Mouse (Mus musculus) midbrain, embryonic 11.5 days (tissue): Measurements from ENCODE around the gene Cfap97d1. TPM values are rescaled to one million over a fixed set of nuclear protein-coding genes. Genes with fewer than 3 reads are reported as not detected.

ENCODE experiments used
- ATAC-seq: fragments of 200-750 bp; cut with Nextera tagmentation; 2 replicates; pipeline ENCODE4 v1.8.0; 2017; ENCODE audit warnings: moderate TSS enrichment, moderate library complexity; ENCODE audit not compliant: low FRiP score
- DNase-seq: peaks from one replicate; pipeline ENCODE4 v3.0.0; 2015; ENCODE audit warnings: low spot score; ENCODE audit errors: missing footprints
- H3K27ac ChIP-seq: fragments of 300-500 bp; sonication (generic); 2 replicates; pipeline ENCODE4 v1.5.1; 2014; ENCODE audit warnings: low read depth, low read length
- H3K27me3 ChIP-seq: fragments of 300-500 bp; sonication (generic); 2 replicates; pipeline ENCODE4 v1.6.1; 2014; ENCODE audit warnings: mild to moderate bottlenecking, low read length, moderate library complexity, mixed read lengths; ENCODE audit not compliant: control insufficient read depth, insufficient read depth
- H3K36me3 ChIP-seq: fragments of 300-500 bp; sonication (generic); 2 replicates; pipeline ENCODE4 v1.6.1; 2014; ENCODE audit warnings: mild to moderate bottlenecking, low read length, moderate library complexity, mixed read lengths; ENCODE audit not compliant: control insufficient read depth, insufficient read depth
- H3K4me1 ChIP-seq: fragments of 300-500 bp; sonication (generic); 2 replicates; pipeline ENCODE4 v1.6.1; 2014; ENCODE audit warnings: low read length; ENCODE audit not compliant: control insufficient read depth, insufficient read depth
- H3K4me2 ChIP-seq: fragments of 300-500 bp; sonication (generic); 2 replicates; pipeline ENCODE4 v1.6.1; 2014; ENCODE audit warnings: mild to moderate bottlenecking, moderate library complexity
- H3K4me3 ChIP-seq: fragments of 300-500 bp; sonication (generic); 2 replicates; pipeline ENCODE4 v1.5.1; 2014; ENCODE audit warnings: low read depth, low read length
- H3K9ac ChIP-seq: fragments of 300-500 bp; sonication (generic); 2 replicates; pipeline ENCODE4 v1.6.1; 2014; ENCODE audit warnings: low read length
- H3K9me3 ChIP-seq: fragments of 300-500 bp; sonication (generic); 2 replicates; pipeline ENCODE4 v1.6.1; 2016; ENCODE audit warnings: low read length; ENCODE audit not compliant: control insufficient read depth
- WGBS: fragments of 180-500 bp; shearing (Covaris S2); extraction: QIAGEN DNeasy Blood & Tissue Kit; methylation state at CpG from one replicate; pipeline ENCODE4 v1.1.7; 2014; 5-methylcytosine and 5-hydroxymethylcytosine counted together
- polyA plus RNA-seq: library from polyadenylated mRNA; unstranded; fragments of >200 nt; fragmentation: Nextera tagmentation; extraction: Ambion mirVana; gene quantifications from 2 replicates; pipeline ENCODE4 v1.2.1, GENCODE M21; 2014

Cfap97d1 gene
- polyA plus RNA-seq, 1 experiment from 2014 or later: not detected

DNA sequence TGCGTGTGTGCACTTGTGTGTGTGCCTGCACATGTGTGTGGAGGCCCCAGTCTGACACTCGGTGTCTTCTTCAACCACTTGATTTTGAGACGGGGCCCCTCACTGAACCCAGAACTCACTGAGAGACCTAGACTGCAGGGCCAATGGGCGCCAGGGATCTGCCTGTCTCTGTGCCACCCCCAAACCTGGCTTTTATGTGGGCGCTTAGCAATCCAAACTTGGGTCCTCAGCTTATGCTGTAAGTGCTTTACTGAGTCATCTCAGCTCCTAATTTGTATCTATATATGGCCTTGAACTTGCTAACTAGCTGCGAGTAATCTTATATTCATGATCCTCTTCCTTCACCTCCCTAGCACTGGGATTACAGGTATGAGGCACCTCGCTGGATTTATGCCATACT is 8.3 kb downstream of the Cfap97d1 start:
- Histone ChIP-seq H3K4me3 (no peak overlapping the region), H3K4me1 (no peaks in the 10 kb centered on the region), H3K27me3 (no peaks in the 10 kb centered on the region), H3K9me3 (no peaks in the 10 kb centered on the region), H3K4me2 (no peak overlapping the region), H3K36me3 (no peaks in the 10 kb centered on the region), H3K27ac (no peak overlapping the region), H3K9ac (no peak overlapping the region)
- ATAC-seq (no peak), DNase-seq (no peak)
- WGBS: 84% methylated on average over 7 of the region's 7 CpGs

DNA sequence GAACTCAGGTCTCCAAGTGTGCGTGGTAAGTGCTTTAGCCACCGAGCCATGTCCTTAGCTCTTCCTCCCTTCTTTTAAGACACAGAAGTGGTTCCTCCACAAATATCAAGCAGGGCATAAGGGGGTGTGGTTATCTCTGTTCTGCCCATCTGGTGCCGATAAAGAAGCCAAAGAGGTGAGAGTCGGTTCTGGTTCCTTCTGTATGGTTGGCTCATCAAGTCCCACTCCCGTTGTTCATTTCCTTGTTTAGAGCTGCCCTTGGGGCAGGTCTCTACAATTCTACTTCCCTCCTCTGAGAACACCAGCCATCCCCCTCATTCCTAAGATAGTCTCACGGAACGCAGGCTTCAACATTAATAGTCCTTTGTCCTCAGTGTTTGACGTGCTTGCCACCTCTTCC is 10.0 kb downstream of the Cfap97d1 start:
- no peaks in the 10 kb centered on the region for H3K9me3 ChIP-seq
- DNase-seq (no peak), ATAC-seq (no peak)
- H3K9ac ChIP-seq: no peak overlapping the region
- no peak overlapping the region for H3K4me2 ChIP-seq
- no peaks in the 10 kb centered on the region for H3K4me1 ChIP-seq
- no peaks in the 10 kb centered on the region for H3K27me3 ChIP-seq
- no peaks in the 10 kb centered on the region for H3K36me3 ChIP-seq
- H3K4me3 ChIP-seq: no peak overlapping the region
- 90% methylated on average over 8 of the region's 8 CpGs for WGBS
- no peak overlapping the region for H3K27ac ChIP-seq

DNA sequence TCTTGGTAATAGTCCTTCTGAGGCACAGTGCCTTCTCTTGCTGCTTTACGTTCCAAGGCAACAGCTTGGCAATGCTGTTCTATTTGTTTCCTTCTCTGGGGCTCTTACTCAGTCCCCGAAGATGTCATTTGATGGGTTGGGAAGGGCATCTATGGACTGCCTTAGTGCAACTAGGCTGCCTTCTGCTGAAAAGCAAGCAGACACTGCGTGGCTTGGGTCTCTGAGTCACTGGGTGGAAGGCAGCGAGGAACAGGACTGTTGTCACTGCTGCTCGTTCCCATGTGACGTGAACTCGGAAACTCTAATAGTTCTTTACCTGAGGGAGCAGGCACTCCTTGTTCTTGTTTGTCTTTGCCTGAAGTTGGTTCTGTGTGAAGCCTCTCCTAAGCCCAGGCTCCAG is 11.9 kb downstream of the Cfap97d1 start:
- ATAC-seq: no peak
- H3K4me1 ChIP-seq: no peaks in the 10 kb centered on the region
- no peaks in the 10 kb centered on the region for H3K9me3 ChIP-seq
- peaks cover 3% of the 10 kb centered on the region; the same call in 1 of the 2 replicates for H3K36me3 ChIP-seq
- H3K4me2 ChIP-seq: no peak overlapping the region
- no peak for DNase-seq
- WGBS: 96% methylated on average over 7 of the region's 7 CpGs
- H3K4me3 ChIP-seq: no peak overlapping the region
- H3K27me3 ChIP-seq: no peaks in the 10 kb centered on the region
- no peak overlapping the region for H3K9ac ChIP-seq
- H3K27ac ChIP-seq: no peak overlapping the region

DNA sequence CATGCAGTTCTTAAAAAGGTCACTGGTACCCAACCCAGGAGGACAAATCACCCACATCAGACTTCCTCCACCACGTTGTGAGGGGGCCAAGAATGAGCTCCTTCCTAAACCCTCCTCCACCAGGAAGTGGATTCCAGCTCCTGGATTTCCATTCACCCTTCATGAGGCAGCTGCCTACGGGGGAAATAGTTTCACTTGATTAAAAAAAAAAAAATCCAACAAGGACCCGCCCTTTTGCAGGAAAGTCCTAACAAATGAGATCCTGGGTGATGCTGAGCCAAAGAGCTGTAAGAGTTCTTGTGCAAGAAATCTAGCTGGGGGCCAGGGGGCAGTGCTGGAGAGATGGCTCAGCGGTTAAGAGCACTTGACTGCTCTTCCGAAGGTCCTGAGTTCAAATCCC is 14.2 kb downstream of the Cfap97d1 start:
- Histone ChIP-seq H3K27ac (no peak overlapping the region), H3K4me3 (no peak overlapping the region), H3K9me3 (no peaks in the 10 kb centered on the region), H3K4me2 (no peak overlapping the region), H3K9ac (no peak overlapping the region), H3K36me3 (peaks cover 3% of the 10 kb centered on the region; the same call in 1 of the 2 replicates), H3K27me3 (no peaks in the 10 kb centered on the region), H3K4me1 (no peaks in the 10 kb centered on the region)
- DNase-seq (no peak), ATAC-seq (no peak)
- WGBS: 66% methylated on average over 5 of the region's 5 CpGs

DNA sequence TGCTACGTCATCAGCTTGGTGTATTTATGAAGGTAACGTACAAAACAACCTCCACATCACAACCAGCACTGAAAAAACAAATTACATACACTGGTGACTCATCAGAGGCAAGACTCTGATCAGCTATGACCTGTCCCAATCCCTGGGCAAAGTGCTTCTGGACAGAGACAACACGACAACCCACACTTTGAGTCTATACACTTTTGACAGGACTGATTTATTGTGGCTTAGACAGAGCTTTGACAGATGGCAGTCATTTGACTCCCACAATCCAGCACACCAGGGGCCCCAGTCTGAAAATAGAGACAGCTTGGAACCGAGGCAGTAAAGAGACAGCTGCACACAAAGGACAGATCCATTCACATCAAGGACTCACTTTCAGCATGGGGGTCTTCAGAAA is 15.4 kb downstream of the Cfap97d1 start:
- Histone ChIP-seq H3K9me3 (no peaks in the 10 kb centered on the region), H3K4me1 (no peaks in the 10 kb centered on the region), H3K4me3 (no peak overlapping the region), H3K27me3 (no peaks in the 10 kb centered on the region), H3K27ac (no peak overlapping the region), H3K36me3 (peaks cover 5% of the 10 kb centered on the region), H3K4me2 (no peak overlapping the region), H3K9ac (no peak overlapping the region)
- no peak for ATAC-seq
- DNase-seq: no peak
- WGBS: 65% methylated on average over 4 of the region's 4 CpGs

DNA sequence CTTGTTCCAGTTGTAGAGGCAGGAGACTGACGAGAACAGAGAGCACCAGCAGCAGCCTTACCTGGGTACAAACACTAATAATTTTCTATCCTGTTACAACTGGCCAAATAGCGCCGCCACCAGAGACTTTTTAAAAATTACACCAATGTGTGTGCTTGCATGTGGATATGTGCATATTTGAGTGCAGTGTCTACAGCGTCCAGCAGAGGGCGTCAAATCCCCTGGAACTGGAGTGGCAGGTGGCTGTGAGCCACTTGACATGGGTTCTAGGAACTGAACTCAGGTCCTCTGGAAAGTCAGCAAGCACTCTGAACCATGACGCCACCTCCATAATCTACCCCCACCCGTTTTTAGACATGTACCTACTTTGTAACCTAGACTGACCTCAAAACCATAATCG is 20.2 kb downstream of the Cfap97d1 start:
- no peaks in the 10 kb centered on the region for H3K27me3 ChIP-seq
- no peaks in the 10 kb centered on the region for H3K9me3 ChIP-seq
- ATAC-seq (no peak), DNase-seq (no peak)
- H3K4me2 ChIP-seq: no peak overlapping the region
- H3K36me3 ChIP-seq: peaks cover 6% of the 10 kb centered on the region
- 89% methylated on average over 8 of the region's 8 CpGs for WGBS
- no peak overlapping the region for H3K9ac ChIP-seq
- H3K4me1 ChIP-seq: no peaks in the 10 kb centered on the region
- no peak overlapping the region for H3K27ac ChIP-seq
- H3K4me3 ChIP-seq: no peak overlapping the region

DNA sequence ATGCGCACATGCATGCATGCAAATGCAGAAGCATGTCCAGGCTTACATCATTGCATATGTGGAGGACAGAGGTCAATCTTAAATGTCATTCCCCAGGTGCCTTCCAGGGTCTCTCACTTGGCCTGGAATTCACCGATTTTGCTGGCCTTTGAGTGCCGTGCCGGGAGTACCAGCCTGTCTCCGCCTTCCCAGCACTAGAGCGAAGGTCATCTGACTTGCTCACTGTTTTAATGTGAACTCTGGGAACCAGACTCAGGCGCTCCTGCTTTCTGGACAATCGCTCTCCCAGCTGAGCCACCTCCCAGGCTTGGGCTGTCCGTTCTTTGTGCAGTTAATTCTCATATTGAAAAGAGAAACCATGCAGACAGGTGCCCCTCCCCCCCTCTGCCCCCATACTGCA is 22.2 kb downstream of the Cfap97d1 start:
- no peak for ATAC-seq

DNA sequence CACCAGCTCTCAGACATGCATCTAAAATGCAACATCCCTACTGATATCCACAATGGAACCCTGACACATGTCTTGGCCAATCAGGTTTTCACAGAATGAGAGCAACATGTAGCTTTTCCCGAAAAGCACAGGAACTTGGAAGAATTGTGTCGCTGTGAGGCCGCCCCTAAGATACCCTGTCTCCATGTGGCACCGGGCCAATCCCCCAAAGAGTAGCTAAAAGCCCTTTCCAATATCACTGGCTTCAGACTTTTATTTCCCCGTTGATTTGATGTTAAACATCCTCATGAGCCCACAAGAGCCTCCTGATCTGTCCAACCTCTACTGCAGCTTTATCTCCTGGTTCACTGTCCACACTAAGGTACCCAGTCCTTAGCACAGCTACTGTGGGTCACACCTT is 22.6 kb downstream of the Cfap97d1 start:
- H3K9ac ChIP-seq: no peak overlapping the region
- H3K4me3 ChIP-seq: no peak overlapping the region
- H3K27ac ChIP-seq: no peak overlapping the region
- no peaks in the 10 kb centered on the region for H3K9me3 ChIP-seq
- H3K4me2 ChIP-seq: no peak overlapping the region
- ATAC-seq (no peak), DNase-seq (peak; percentile 54)
- no peaks in the 10 kb centered on the region for H3K27me3 ChIP-seq
- no peaks in the 10 kb centered on the region for H3K4me1 ChIP-seq
- peaks cover 3% of the 10 kb centered on the region; the same call in 1 of the 2 replicates for H3K36me3 ChIP-seq
- WGBS: 83% methylated on average over 5 of the region's 5 CpGs

More for the DNA sequence above, 22.2 kb downstream of the Cfap97d1 start:
- H3K4me2 ChIP-seq: no peak overlapping the region
- H3K27me3 ChIP-seq: no peaks in the 10 kb centered on the region
- no peaks in the 10 kb centered on the region for H3K4me1 ChIP-seq
- H3K36me3 ChIP-seq: peaks cover 3% of the 10 kb centered on the region; the same call in 1 of the 2 replicates
- H3K9me3 ChIP-seq: no peaks in the 10 kb centered on the region
- no peak for DNase-seq
- no peak overlapping the region for H3K4me3 ChIP-seq
- no peak overlapping the region for H3K9ac ChIP-seq
- 66% methylated on average over 9 of the region's 9 CpGs for WGBS
- H3K27ac ChIP-seq: no peak overlapping the region

DNA sequence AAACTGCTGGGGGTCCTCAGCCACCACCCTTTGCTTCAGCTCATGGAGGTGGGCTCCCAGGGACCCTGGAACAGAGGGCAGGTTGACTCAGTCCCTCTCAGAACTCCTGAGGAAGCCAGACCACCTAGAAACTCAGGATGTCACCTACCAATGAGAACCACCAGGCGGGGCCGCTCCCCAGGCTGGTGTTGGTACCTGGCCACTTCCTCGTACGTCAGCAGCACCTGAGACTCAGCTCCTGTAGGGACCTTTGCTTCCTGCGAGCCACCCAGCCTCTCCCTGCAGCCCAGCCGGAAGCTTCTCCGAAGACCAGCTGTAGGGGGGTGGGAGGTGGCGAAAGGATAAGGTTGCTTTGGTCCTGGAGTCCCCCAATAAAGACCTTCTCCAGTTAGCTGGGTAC is 24.3 kb downstream of the Cfap97d1 start:
- H3K36me3 ChIP-seq: peaks cover 5% of the 10 kb centered on the region; the same call in 1 of the 2 replicates
- no peaks in the 10 kb centered on the region for H3K27me3 ChIP-seq
- WGBS: 91% methylated on average over 8 of the region's 8 CpGs
- DNase-seq: no peak
- no peak overlapping the region for H3K4me3 ChIP-seq
- H3K27ac ChIP-seq: no peak overlapping the region
- H3K9ac ChIP-seq: no peak overlapping the region
- no peak for ATAC-seq
- no peak overlapping the region for H3K4me2 ChIP-seq
- H3K9me3 ChIP-seq: no peaks in the 10 kb centered on the region
- no peaks in the 10 kb centered on the region for H3K4me1 ChIP-seq
